Mouse (Mus musculus) hindbrain, postnatal 0 days (tissue): ENCODE measurements at regions not wholly inside any gene's neighbourhood (a gene's known extent, or its start where the extent isn't known, plus 50 kb on each side); places are given as distances from the start of the nearest gene placed in this dataset.

Experiments used
- ATAC-seq: fragments of 200-750 bp; cut with Nextera tagmentation; 2 replicates; pipeline ENCODE4 v1.8.0; 2017; ENCODE audit warnings: mild to moderate bottlenecking, moderate TSS enrichment, moderate library complexity
- DNase-seq: peaks from one replicate; pipeline ENCODE4 v3.0.0-alpha.2; 2015; ENCODE audit warnings: low spot score
- H3K27ac ChIP-seq: fragments of 300-500 bp; sonication (generic); 2 replicates; pipeline ENCODE4 v1.5.1; 2014; ENCODE audit warnings: mild to moderate bottlenecking
- H3K27me3 ChIP-seq: fragments of 300-500 bp; sonication (generic); 2 replicates; pipeline ENCODE4 v1.6.1; 2014; ENCODE audit warnings: low read length, mixed read lengths; ENCODE audit not compliant: insufficient read depth
- H3K36me3 ChIP-seq: fragments of 300-500 bp; sonication (generic); 2 replicates; pipeline ENCODE4 v1.6.1; 2014; ENCODE audit warnings: low read length, mixed read lengths; ENCODE audit not compliant: insufficient read depth
- H3K4me1 ChIP-seq: fragments of 300-500 bp; sonication (generic); 2 replicates; pipeline ENCODE4 v1.6.1; 2014; ENCODE audit warnings: antibody characterized with exemption, low read length, mixed read lengths; ENCODE audit not compliant: insufficient read depth
- H3K4me2 ChIP-seq: fragments of 300-500 bp; sonication (generic); 2 replicates; pipeline ENCODE4 v1.6.1; 2014; ENCODE audit warnings: low read depth, mild to moderate bottlenecking, low read length, moderate library complexity, mixed read lengths
- H3K4me3 ChIP-seq: fragments of 300-500 bp; sonication (generic); 2 replicates; pipeline ENCODE4 v1.5.1; 2014; ENCODE audit warnings: low read length
- H3K9ac ChIP-seq: fragments of 300-500 bp; sonication (generic); replicated peaks from 2 replicates; pipeline ENCODE4 v1.6.1; 2014; ENCODE audit warnings: mild to moderate bottlenecking, low read length, moderate library complexity, mixed read lengths
- H3K9me3 ChIP-seq: fragments of 300-500 bp; sonication (generic); 2 replicates; pipeline ENCODE4 v1.6.1; 2016; ENCODE audit warnings: low read length, mixed read lengths
- CTCF ChIP-seq: IDR thresholded peaks from 2 replicates; pipeline ENCODE4 v1.5.1; 2016; ENCODE audit warnings: antibody characterized with exemption, control low read depth, low read depth
- WGBS: fragments of 180-500 bp; shearing (Covaris S2); extraction: QIAGEN DNeasy Blood & Tissue Kit; methylation state at CpG from one replicate; pipeline ENCODE4 v1.1.7; 2014; 5-methylcytosine and 5-hydroxymethylcytosine counted together

- no peaks in the 10 kb centered on the region for H3K4me1 ChIP-seq
- H3K9ac ChIP-seq, result no peak overlapping the region
- no peaks in the 10 kb centered on the region for H3K9me3 ChIP-seq
- no peak overlapping the region for H3K27ac ChIP-seq
- no peak overlapping the region for H3K4me3 ChIP-seq
- no peak overlapping the region for H3K4me2 ChIP-seq
- H3K27me3 ChIP-seq, result no peaks in the 10 kb centered on the region
- DNase-seq, result no peak
- ATAC-seq, result no peak
- no peaks in the 10 kb centered on the region for H3K36me3 ChIP-seq
- TF ChIP-seq CTCF, result no peak
Measured at GRCm38 (mm10) chr2:39633041-39633440, 406.8 kb upstream of the Ppp6c start.

DNA sequence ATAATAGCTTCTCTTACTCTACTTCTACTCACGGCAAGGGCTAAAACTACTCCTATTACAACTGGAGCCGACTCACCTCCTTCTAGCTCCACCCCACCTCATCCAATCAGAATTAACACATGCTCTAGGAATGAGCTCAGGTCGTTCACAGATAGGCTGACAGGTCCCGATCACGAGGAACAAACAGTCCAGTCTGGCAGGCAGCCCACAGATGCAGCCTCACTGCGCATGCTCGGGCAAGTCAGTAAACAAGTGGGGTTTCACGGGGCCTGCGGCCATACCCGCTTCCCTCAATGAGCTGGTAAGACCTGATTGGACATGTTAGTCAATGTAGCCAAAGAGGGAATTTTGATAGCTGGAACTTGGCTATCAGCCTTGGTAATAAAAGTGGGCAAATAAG lies 388.0 kb upstream of the Ppp6c start:
- Histone ChIP-seq H3K9me3 (no peaks in the 10 kb centered on the region), H3K27me3 (no peaks in the 10 kb centered on the region), H3K27ac (no peak overlapping the region), H3K4me3 (no peak overlapping the region), H3K4me1 (no peaks in the 10 kb centered on the region), H3K9ac (no peak overlapping the region), H3K36me3 (no peaks in the 10 kb centered on the region), H3K4me2 (no peak overlapping the region)
- DNase-seq, result no peak
- ATAC-seq, result no peak
- WGBS, result 81% methylated on average over 10 of the region's 10 CpGs
- TF ChIP-seq CTCF, result no peak

- 64% methylated on average over 1 of the region's 1 CpGs for WGBS
- no peaks in the 10 kb centered on the region for H3K4me1 ChIP-seq
- no peak overlapping the region for H3K9ac ChIP-seq
- peak; percentile 93 for ATAC-seq
- no peak for TF ChIP-seq CTCF
- H3K27me3 ChIP-seq, result no peaks in the 10 kb centered on the region
- no peak overlapping the region for H3K4me3 ChIP-seq
- no peak overlapping the region for H3K4me2 ChIP-seq
- H3K36me3 ChIP-seq, result no peaks in the 10 kb centered on the region
- peak; percentile 67 for DNase-seq
- H3K27ac ChIP-seq, result no peak overlapping the region
- H3K9me3 ChIP-seq, result no peaks in the 10 kb centered on the region
Measured at GRCm38 (mm10) chr2:39612809-39613208, 386.6 kb upstream of the Ppp6c start.

DNA sequence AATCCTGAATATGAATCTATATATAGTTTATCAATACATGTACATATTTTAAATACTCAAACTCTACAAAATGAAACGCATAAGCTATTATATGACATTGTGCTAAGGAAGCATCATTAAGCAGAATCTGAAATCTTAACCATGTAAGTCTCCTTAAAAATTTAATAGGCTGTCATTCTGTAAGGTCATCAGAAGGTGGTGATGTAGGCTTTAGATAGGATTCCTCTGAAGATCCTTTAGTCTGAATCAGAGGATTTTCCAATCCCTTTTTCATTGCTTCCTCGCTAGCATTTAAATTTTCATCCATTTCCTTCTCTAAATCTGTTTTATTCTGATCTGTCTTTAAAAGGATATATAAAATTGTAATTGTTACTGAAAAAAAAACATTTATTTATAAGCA lies 386.0 kb upstream of the Ppp6c start:
- peak; percentile 53; the same call in 1 of the 2 replicates for ATAC-seq
- Histone ChIP-seq H3K4me2 (no peak overlapping the region), H3K9me3 (no peaks in the 10 kb centered on the region), H3K27me3 (no peaks in the 10 kb centered on the region), H3K36me3 (no peaks in the 10 kb centered on the region), H3K4me3 (no peak overlapping the region), H3K9ac (no peak overlapping the region), H3K4me1 (no peaks in the 10 kb centered on the region), H3K27ac (no peak overlapping the region)
- DNase-seq, result peak; percentile 68
- 76% methylated on average over 2 of the region's 2 CpGs for WGBS
- peak; percentile 66 for TF ChIP-seq CTCF

DNA sequence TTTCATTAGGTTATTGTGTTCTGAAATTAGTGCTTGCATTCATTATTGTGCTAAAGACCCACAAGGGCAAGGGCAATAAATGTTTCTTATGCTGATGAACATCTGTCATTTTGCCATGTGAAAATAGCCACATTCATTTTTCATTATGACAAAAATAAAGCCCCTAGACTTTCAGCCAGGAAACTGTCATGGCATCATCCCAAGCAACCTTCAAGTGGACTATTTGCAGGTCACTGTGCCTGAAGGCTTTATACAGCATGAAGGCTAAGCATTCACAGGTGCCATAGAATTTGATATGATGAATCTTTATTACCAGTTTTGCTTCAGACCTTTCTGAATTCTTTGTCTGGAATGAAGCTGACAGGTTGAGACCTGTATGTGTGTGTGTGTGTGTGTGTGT lies 376.0 kb upstream of the Ppp6c start:
- H3K4me2 ChIP-seq, result no peak overlapping the region
- H3K9ac ChIP-seq, result no peak overlapping the region
- H3K36me3 ChIP-seq, result no peaks in the 10 kb centered on the region
- DNase-seq (peak; percentile 21), ATAC-seq (no peak)
- no peaks in the 10 kb centered on the region for H3K27me3 ChIP-seq
- no peak overlapping the region for H3K4me3 ChIP-seq
- H3K4me1 ChIP-seq, result no peaks in the 10 kb centered on the region
- no peak overlapping the region for H3K27ac ChIP-seq
- no peaks in the 10 kb centered on the region for H3K9me3 ChIP-seq
- TF ChIP-seq CTCF, result no peak

- TF ChIP-seq CTCF, result no peak
- Histone ChIP-seq H3K27me3 (no peaks in the 10 kb centered on the region), H3K9me3 (no peaks in the 10 kb centered on the region), H3K27ac (no peak overlapping the region), H3K4me2 (no peak overlapping the region), H3K4me3 (no peak overlapping the region), H3K9ac (no peak overlapping the region), H3K4me1 (no peaks in the 10 kb centered on the region), H3K36me3 (no peaks in the 10 kb centered on the region)
- ATAC-seq (no peak), DNase-seq (no peak)
- WGBS, result 67% methylated on average over 1 of the region's 1 CpGs
Measured at GRCm38 (mm10) chr2:39558193-39558592, 331.9 kb upstream of the Ppp6c start.

- no peak for TF ChIP-seq CTCF
- H3K4me1 ChIP-seq, result no peaks in the 10 kb centered on the region
- no peak overlapping the region for H3K9ac ChIP-seq
- H3K27me3 ChIP-seq, result no peaks in the 10 kb centered on the region
- DNase-seq (no peak), ATAC-seq (no peak)
- no peaks in the 10 kb centered on the region for H3K9me3 ChIP-seq
- no peaks in the 10 kb centered on the region for H3K36me3 ChIP-seq
- H3K4me3 ChIP-seq, result no peak overlapping the region
- H3K27ac ChIP-seq, result no peak overlapping the region
- H3K4me2 ChIP-seq, result no peak overlapping the region
- 83% methylated on average over 2 of the region's 2 CpGs for WGBS
Measured at GRCm38 (mm10) chr2:39507984-39508383, 281.7 kb upstream of the Ppp6c start.
